18 mouse cellular contexts compared by ENCODE assay signal in genomic region chr15:30450765-30451164, GRCm38 (mm10).
DNase-seq lines count a peak whose midpoint lies in the region; ATAC-seq and TF ChIP-seq lines count a peak whose summit lies in the region.
"Had no signal": no experiment of that assay in that cellular context is flagged by ENCODE, and none has a peak within 500 bp of the region (broad histone marks: within the 10 kb centered on the region; RNA-seq: fewer than 3 reads in every experiment).

No protein-coding gene starts in this region.

- no peaks in the 10 kb centered on the region for H3K36me3 ChIP-seq in hindbrain, postnatal 0 days (ENCODE audit: insufficient read depth, low read length)
- no peaks in the 10 kb centered on the region for H3K36me3 ChIP-seq in hindbrain, embryonic 14.5 days (replicated peaks; ENCODE audit: control insufficient read depth, insufficient read depth)
- no peaks in the 10 kb centered on the region for H3K36me3 ChIP-seq in forebrain, embryonic 14.5 days (ENCODE audit: control insufficient read depth, insufficient read depth, low read length)
- H3K36me3 ChIP-seq: heart, embryonic 13.5 days; liver, embryonic 12.5 days; neural tube, embryonic 13.5 days had no signal

- DNase-seq in hindbrain, postnatal 0 days (ENCODE audit: low spot score): peak; percentile 64
- DNase-seq in hindbrain, embryonic 14.5 days (ENCODE audit: low spot score): no peak
- DNase-seq in left cerebral cortex, adult 11 months (ENCODE audit: low spot score): peak; percentile 32
- DNase-seq in left cerebral cortex, postnatal 36 days (ENCODE audit: low spot score in 2 of 2): no peak
- DNase-seq in brain, adult 2 months (ENCODE audit: low read depth, low spot score): peak; percentile 43
- peak; percentile 64 for DNase-seq in forebrain, embryonic 14.5 days (ENCODE audit: low spot score)
- no peak for DNase-seq in cerebellum, postnatal 25 days
- DNase-seq in B cell, adult 2 months: no peak
- DNase-seq: adrenal gland, postnatal 14 days; heart, postnatal 36 days; kidney, postnatal 4 days; lung, embryonic 14.5 days; thymus, postnatal 14 days had no signal

- no peaks in the 10 kb centered on the region for H3K4me1 ChIP-seq in hindbrain, postnatal 0 days (ENCODE audit: insufficient read depth, low read length)
- peaks cover 8% of the 10 kb centered on the region for H3K4me1 ChIP-seq in hindbrain, embryonic 14.5 days (replicated peaks; ENCODE audit: control insufficient read depth, insufficient read depth, low read length)
- peaks cover 7% of the 10 kb centered on the region; the same call in 1 of the 2 replicates for H3K4me1 ChIP-seq in forebrain, embryonic 14.5 days (ENCODE audit: control insufficient read depth, insufficient read depth, low read length)
- H3K4me1 ChIP-seq: heart, embryonic 13.5 days; liver, embryonic 12.5 days had no signal

- H3K27me3 ChIP-seq in hindbrain, postnatal 0 days (ENCODE audit: insufficient read depth, low read length): no peaks in the 10 kb centered on the region
- no peaks in the 10 kb centered on the region for H3K27me3 ChIP-seq in hindbrain, embryonic 14.5 days (ENCODE audit: control insufficient read depth, insufficient read depth, low read length)
- no peaks in the 10 kb centered on the region for H3K27me3 ChIP-seq in forebrain, embryonic 14.5 days (replicated peaks; ENCODE audit: control insufficient read depth, insufficient read depth, low read length)
- H3K27me3 ChIP-seq: heart, embryonic 13.5 days; liver, embryonic 12.5 days; neural tube, embryonic 13.5 days had no signal

- peak overlapping the region; percentile 66 for H3K27ac ChIP-seq in hindbrain, postnatal 0 days
- no peak overlapping the region for H3K27ac ChIP-seq in hindbrain, embryonic 14.5 days
- H3K27ac ChIP-seq in forebrain, embryonic 14.5 days (ENCODE audit: low read depth, low read length): no peak overlapping the region
- H3K27ac ChIP-seq: heart, embryonic 13.5 days; liver, embryonic 12.5 days; neural tube, embryonic 13.5 days; stomach, postnatal 0 days had no signal

- H3K9me3 ChIP-seq in hindbrain, postnatal 0 days (ENCODE audit: low read length): no peaks in the 10 kb centered on the region
- no peaks in the 10 kb centered on the region for H3K9me3 ChIP-seq in hindbrain, embryonic 14.5 days (ENCODE audit: control insufficient read depth, low read length)
- no peaks in the 10 kb centered on the region for H3K9me3 ChIP-seq in forebrain, embryonic 14.5 days (replicated peaks; ENCODE audit: control insufficient read depth, low read length)
- H3K9me3 ChIP-seq: heart, embryonic 13.5 days; liver, embryonic 12.5 days; neural tube, embryonic 13.5 days had no signal

- no peak overlapping the region for H3K4me3 ChIP-seq in hindbrain, postnatal 0 days (ENCODE audit: low read length)
- no peak overlapping the region for H3K4me3 ChIP-seq in hindbrain, embryonic 14.5 days (replicated peaks; ENCODE audit: low read length)
- no peak overlapping the region for H3K4me3 ChIP-seq in forebrain, embryonic 14.5 days (ENCODE audit: low read depth, low read length)
- H3K4me3 ChIP-seq: erythroblast, embryonic 14.5 days; heart, embryonic 13.5 days; liver, embryonic 12.5 days; neural tube, embryonic 13.5 days had no signal

- peak; percentile 80; the same call in 1 of the 2 replicates for ATAC-seq in hindbrain, postnatal 0 days
- ATAC-seq in hindbrain, embryonic 14.5 days (ENCODE audit: low FRiP score): no peak
- peak; percentile 69 for ATAC-seq in forebrain, embryonic 14.5 days
- ATAC-seq: liver, embryonic 12.5 days had no signal

- intact Hi-C loops in left cerebral cortex, postnatal 36 days (cut with DNase I): no loop called here

- no peak overlapping the region for H3K9ac ChIP-seq in hindbrain, postnatal 0 days (replicated peaks; ENCODE audit: low read length)
- no peak overlapping the region for H3K9ac ChIP-seq in hindbrain, embryonic 14.5 days
- no peak overlapping the region for H3K9ac ChIP-seq in forebrain, embryonic 14.5 days (ENCODE audit: low read length)
- H3K9ac ChIP-seq: heart, embryonic 13.5 days; liver, embryonic 12.5 days; lung, embryonic 14.5 days; neural tube, embryonic 13.5 days had no signal

- WGBS in hindbrain, postnatal 0 days: 58% methylated on average over 7 of the region's 7 CpGs
- WGBS in hindbrain, embryonic 14.5 days: 59% methylated on average over 7 of the region's 7 CpGs
- WGBS in forebrain, embryonic 14.5 days: 53% methylated on average over 7 of the region's 7 CpGs

- no peak for TF ChIP-seq CTCF in hindbrain, postnatal 0 days (IDR thresholded peaks at IDR 0.05; ENCODE audit: low read depth)

- H3K4me2 ChIP-seq in hindbrain, postnatal 0 days (ENCODE audit: low read depth, low read length): no peak overlapping the region
- H3K4me2 ChIP-seq in hindbrain, embryonic 14.5 days (replicated peaks): no peak overlapping the region
- no peak overlapping the region for H3K4me2 ChIP-seq in forebrain, embryonic 14.5 days (ENCODE audit: low read length)
- H3K4me2 ChIP-seq: heart, embryonic 13.5 days; liver, embryonic 12.5 days; lung, embryonic 14.5 days; neural tube, embryonic 13.5 days had no signal

Comparison
In these comparisons a context has a peak if more than half of its experiments do, and no peak if none do; other contexts are left out.
1. DNase-seq: peak in hindbrain, postnatal 0 days (single experiment), left cerebral cortex, adult 11 months (single experiment), brain, adult 2 months (single experiment) and forebrain, embryonic 14.5 days (single experiment); none in hindbrain, embryonic 14.5 days (single experiment), left cerebral cortex, postnatal 36 days (0 of 2), cerebellum, postnatal 25 days (0 of 2) and B cell, adult 2 months (0 of 2).